Mouse (Mus musculus) thymus, adult 2 months (tissue): ENCODE results near the gene Rhod. TPM values are rescaled to one million over a fixed set of nuclear protein-coding genes. Genes with fewer than 3 reads are reported as not detected.

Source experiments
- DNase-seq: peaks from one replicate; pipeline ENCODE4 v3.0.0; 2021
- H3K27ac ChIP-seq: fragments of 200-500 bp; 2 replicates; pipeline ENCODE4 v1.5.1; 2012; ENCODE audit warnings: low read length, control low read depth; ENCODE audit not compliant: control insufficient read depth, insufficient read depth
- H3K27me3 ChIP-seq: fragments of 200-500 bp; 2 replicates; pipeline ENCODE4 v1.6.1; 2012; ENCODE audit warnings: mild to moderate bottlenecking, low read length, moderate library complexity, mixed read lengths; ENCODE audit not compliant: control insufficient read depth, insufficient read depth
- H3K36me3 ChIP-seq: fragments of 200-500 bp; 2 replicates; pipeline ENCODE4 v1.6.1; 2012; ENCODE audit warnings: mild to moderate bottlenecking, low read length, moderate library complexity; ENCODE audit not compliant: control insufficient read depth, insufficient read depth
- H3K4me1 ChIP-seq: fragments of 200-500 bp; replicated peaks from 2 replicates; pipeline ENCODE4 v1.6.1; 2012; ENCODE audit warnings: low read length; ENCODE audit not compliant: control insufficient read depth, insufficient read depth
- H3K4me3 ChIP-seq: fragments of 200-500 bp; 2 replicates; pipeline ENCODE4 v1.5.1; 2012; ENCODE audit warnings: mild to moderate bottlenecking, low read length, control low read depth, moderate library complexity; ENCODE audit not compliant: control insufficient read depth, insufficient read depth
- CTCF ChIP-seq: fragments of 200-500 bp; IDR thresholded peaks from 2 replicates; pipeline ENCODE4 v1.5.1; 2012; ENCODE audit warnings: mild to moderate bottlenecking, control low read depth, low read length, moderate library complexity, borderline replicate concordance; ENCODE audit not compliant: control insufficient read depth, poor library complexity, insufficient read depth; ENCODE audit errors: extremely low read depth
- POLR2A ChIP-seq: fragments of 200-500 bp; IDR thresholded peaks from 2 replicates; pipeline ENCODE4 v1.6.1; 2012; ENCODE audit warnings: mild to moderate bottlenecking, low read length, control low read depth, moderate library complexity; ENCODE audit not compliant: control insufficient read depth, poor library complexity, insufficient read depth; ENCODE audit errors: extremely low read depth
- WGBS: fragments of 180-500 bp; shearing (Covaris S2); methylation state at CpG from one replicate; pipeline ENCODE4 v1.1.7; 2018; 5-methylcytosine and 5-hydroxymethylcytosine counted together
- polyA plus RNA-seq: library from polyadenylated mRNA; depleted of rRNA; stranded (reverse); fragments of >200 nt; gene quantifications from 2 replicates; pipeline ENCODE4 v1.2.3, GENCODE M21; 2012

Rhod gene
- polyA plus RNA-seq, 1 experiment: 2.9 TPM

DNA sequence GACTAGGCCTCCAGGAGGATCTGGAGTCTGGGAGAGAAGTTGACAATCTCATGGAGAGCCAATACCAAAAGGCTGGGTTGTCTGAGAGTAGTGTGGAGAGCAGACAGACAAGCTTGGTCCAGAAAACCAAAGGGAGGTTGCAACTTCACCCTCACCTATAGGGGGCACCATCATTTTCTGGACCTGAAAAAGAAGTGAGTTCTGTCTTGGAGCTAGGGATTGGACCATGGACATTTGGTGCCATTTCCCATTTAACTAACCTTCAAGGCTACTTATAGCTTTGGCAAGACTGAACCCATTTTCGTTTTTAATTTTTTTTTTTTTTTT is 38.9 kb upstream of the Rhod start:
- Histone ChIP-seq H3K36me3 (no peaks in the 10 kb centered on the region), H3K27me3 (peaks cover 9% of the 10 kb centered on the region; the same call in 1 of the 2 replicates), H3K4me1 (peaks cover 25% of the 10 kb centered on the region), H3K27ac (no peak overlapping the region), H3K4me3 (no peak overlapping the region)
- 15% methylated on average over 1 of the region's 1 CpGs for WGBS
- no peak for DNase-seq
- no peak for TF ChIP-seq POLR2A

DNA sequence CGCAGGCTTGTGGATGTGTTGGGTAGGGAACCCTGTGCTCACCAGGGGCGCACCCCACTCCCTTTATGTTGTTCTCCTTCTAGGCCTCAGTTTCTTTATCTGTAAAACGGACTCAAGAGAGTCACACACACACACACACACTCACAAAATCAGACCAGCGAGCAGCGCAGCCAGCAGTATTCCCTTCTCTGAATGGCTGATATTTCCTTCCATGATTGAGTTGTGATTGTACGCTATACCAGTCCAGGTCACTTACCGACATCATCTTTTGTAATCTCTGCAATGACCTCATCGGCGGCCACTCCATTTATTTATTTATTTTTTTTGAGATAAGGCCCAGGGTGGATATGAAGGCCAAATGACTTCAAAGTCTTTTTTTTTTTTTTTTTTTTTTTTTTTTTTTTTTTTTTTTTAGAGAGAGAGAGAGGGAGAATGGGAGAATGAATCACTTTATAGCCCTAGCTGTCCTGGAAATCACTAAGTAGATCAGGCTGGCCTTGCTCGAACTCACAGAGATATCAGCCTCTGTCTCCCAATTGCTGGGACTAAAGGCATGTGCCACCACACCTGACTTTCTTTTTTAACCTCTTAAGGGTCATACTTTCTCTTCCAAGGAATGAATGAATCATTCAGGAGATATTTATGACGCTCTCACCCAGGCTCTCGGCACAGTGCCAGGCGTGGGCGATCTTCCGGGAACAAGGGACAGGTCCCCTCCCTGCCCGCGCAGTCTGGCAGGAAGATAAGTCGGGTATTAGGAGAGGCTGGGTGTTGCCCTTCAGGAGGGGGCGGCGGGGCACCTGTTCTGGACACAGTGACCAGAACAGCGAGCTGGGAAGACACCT is 38.3 kb upstream of the Rhod start, which contains the start of gene Syt12:
Gene Syt12, minus strand, starts transcription at position 103 of the 845 bp plus-strand sequence.
- DNase-seq: no peak
- TF ChIP-seq POLR2A (no peak), CTCF (no peak)
- no peaks in the 10 kb centered on the region for H3K36me3 ChIP-seq
- H3K4me1 ChIP-seq: peaks cover 25% of the 10 kb centered on the region
- H3K27me3 ChIP-seq: peaks cover 9% of the 10 kb centered on the region; the same call in 1 of the 2 replicates
- no peak within 1 kb of the TSS for H3K27ac ChIP-seq
- 24% methylated on average over 21 of the region's 21 CpGs for WGBS
- peak within 1 kb of the TSS; percentile 1; the same call in 1 of the 2 replicates for H3K4me3 ChIP-seq

DNA sequence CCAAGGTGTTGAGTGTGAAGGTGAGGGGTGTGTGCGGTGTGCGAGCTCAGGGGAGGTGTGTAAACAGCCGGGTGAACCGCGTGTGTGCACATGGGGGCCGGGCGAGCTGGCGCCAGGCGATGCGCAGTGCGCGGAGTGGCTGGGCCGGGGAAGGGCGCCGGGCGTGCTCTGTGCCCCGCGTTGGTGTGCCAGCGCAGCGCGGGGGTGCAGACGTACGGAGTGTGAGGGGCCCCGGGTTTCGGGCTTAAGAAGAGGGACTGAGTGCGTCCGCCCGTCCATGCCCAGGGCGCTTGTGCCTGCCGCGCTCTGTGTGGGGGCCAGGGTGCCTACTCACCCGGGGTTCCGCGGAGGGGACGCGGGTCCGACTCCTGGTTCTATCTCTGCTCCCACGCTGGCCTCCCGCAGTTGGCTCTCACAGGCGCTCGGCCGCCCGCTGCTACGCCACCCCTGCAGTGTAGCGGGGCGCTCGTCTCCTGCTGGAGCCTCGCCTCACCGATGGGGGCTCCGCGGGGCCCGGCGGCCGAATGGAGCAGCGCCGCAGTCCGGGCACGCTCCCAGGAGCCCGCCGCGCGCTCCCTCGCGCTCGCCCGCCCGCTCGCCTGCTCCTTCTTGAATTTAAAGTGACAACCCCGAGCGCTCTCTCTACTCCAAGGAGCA is 37.5 kb upstream of the Rhod start:
- TF ChIP-seq POLR2A: no peak
- DNase-seq: no peak
- Histone ChIP-seq H3K27ac (no peak overlapping the region), H3K27me3 (peaks cover 9% of the 10 kb centered on the region; the same call in 1 of the 2 replicates), H3K36me3 (no peaks in the 10 kb centered on the region), H3K4me3 (peak overlapping the region; percentile 1; the same call in 1 of the 2 replicates), H3K4me1 (peaks cover 25% of the 10 kb centered on the region)
- under 1% methylated on average over 70 of the region's 70 CpGs for WGBS

DNA sequence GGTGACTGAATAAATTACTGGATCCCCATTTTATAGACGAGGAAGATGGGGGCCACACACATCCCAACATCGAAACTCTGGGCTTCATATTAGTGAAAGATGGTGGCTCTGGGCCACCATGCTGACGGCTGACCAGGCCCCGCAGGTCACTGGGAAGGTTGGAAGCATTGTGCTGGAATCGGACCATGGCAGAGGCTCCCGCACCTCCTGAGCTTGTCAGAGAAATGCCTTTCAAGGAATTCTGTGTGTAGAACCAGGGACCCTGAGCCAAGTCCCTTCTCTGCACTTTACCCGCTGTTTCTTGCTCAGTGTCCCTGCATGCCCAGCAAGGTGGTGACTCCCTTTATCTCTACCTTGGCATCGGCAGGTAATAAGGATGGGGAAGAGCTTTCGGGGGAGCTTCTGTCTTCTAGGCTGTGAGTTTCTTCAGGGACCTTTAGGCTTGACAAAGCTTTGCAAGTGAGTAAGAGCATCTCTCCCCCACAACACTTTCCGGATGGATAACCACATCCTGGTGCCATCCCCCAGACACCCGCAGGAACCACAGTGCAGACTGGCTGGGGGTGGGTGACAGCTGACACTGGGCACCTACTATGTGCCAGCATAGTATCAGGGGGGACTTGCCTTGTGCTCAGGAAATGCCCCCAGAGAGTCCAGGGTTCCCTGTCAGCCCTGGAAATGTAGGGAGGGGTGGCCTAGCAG is 36.1 kb upstream of the Rhod start:
- H3K27me3 ChIP-seq: peaks cover 9% of the 10 kb centered on the region; the same call in 1 of the 2 replicates
- peaks cover 25% of the 10 kb centered on the region for H3K4me1 ChIP-seq
- WGBS: 57% methylated on average over 11 of the region's 11 CpGs
- no peak overlapping the region for H3K27ac ChIP-seq
- peak; percentile 44 for DNase-seq
- TF ChIP-seq POLR2A (no peak), CTCF (no peak)
- H3K4me3 ChIP-seq: no peak overlapping the region
- no peaks in the 10 kb centered on the region for H3K36me3 ChIP-seq

DNA sequence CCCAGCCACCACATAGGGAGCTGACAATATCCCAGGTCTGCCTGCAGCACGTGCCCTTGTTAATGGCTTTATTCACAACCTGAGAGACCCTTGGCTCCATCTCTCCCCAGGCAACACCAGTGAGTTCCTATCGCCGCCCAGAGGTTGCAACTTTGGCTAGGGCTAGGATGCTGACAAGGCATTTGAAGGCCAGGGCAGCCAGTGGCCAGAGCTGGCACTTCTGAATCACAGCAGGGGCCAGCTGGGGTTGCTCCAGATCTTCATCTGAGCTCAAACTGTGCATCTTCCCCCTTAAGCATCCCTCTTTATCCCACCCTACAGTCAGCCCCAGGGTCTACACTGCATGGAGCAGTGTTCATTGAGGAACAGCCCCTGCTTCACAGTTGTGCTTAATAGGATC is 35.5 kb upstream of the Rhod start:
- H3K4me3 ChIP-seq: no peak overlapping the region
- peaks cover 9% of the 10 kb centered on the region; the same call in 1 of the 2 replicates for H3K27me3 ChIP-seq
- no peak overlapping the region for H3K27ac ChIP-seq
- H3K4me1 ChIP-seq: peaks cover 25% of the 10 kb centered on the region
- no peaks in the 10 kb centered on the region for H3K36me3 ChIP-seq
- TF ChIP-seq CTCF: no peak
- TF ChIP-seq POLR2A: no peak
- WGBS: 68% methylated on average over 3 of the region's 3 CpGs
- no peak for DNase-seq

DNA sequence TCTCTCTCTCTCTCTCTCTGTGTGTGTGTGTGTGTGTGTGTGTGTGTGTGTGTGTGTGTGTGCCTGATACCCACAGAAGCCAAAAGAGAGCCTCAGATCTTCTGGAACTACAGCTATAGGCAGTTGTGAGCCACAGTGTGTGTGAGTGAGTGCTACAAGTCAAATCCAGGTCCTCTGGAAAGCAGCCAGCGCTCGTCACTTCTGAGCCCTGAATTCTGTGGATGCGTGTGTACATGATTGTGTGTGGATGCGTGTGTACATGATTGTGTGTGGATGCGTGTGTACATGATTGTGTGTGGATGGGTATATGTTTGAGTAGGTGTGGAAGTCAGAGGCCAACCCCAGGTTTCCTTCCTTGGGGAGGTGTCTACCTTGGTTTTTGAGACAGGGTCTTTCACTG is 34.3 kb upstream of the Rhod start:
- H3K27ac ChIP-seq: no peak overlapping the region
- H3K4me1 ChIP-seq: peaks cover 25% of the 10 kb centered on the region
- no peak overlapping the region for H3K4me3 ChIP-seq
- no peak for DNase-seq
- H3K27me3 ChIP-seq: peaks cover 9% of the 10 kb centered on the region; the same call in 1 of the 2 replicates
- no peak for TF ChIP-seq POLR2A
- TF ChIP-seq CTCF: no peak
- no peaks in the 10 kb centered on the region for H3K36me3 ChIP-seq
- 93% methylated on average over 5 of the region's 5 CpGs for WGBS

DNA sequence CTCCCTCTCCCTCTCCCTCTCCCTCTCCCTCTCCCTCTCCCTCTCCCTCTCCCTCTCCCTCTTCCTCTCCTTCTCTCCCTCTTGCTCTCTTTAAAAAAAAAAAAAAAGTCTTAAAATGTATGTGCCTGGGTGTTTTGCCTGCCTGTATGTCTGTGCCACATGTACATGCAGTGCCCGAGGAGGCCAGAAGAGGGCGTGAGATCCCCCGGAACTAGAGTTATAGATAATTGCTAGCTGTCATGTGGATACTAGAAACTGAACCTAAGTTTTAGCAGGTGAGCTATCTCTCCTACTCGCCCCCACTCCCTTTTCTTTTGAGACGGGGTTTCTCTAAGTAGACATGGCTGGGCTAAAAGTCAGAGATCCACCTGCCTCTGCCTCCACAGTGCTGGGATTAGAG is 29.1 kb upstream of the Rhod start:
- no peaks in the 10 kb centered on the region for H3K36me3 ChIP-seq
- H3K27me3 ChIP-seq: no peaks in the 10 kb centered on the region
- no peak overlapping the region for H3K4me3 ChIP-seq
- 32% methylated on average over 5 of the region's 5 CpGs for WGBS
- peak; percentile 30 for DNase-seq
- H3K27ac ChIP-seq: no peak overlapping the region
- H3K4me1 ChIP-seq: no peaks in the 10 kb centered on the region
- TF ChIP-seq CTCF (no peak), POLR2A (no peak)
